Mouse (Mus musculus) lung, postnatal 0 days (tissue): ENCODE data around the gene Fam3b. TPM values are rescaled to one million over a fixed set of nuclear protein-coding genes. Genes with fewer than 3 reads are reported as not detected.

Source experiments
- ATAC-seq: fragments of 200-750 bp; cut with Nextera tagmentation; 2 replicates; pipeline ENCODE4 v1.8.0; 2017; ENCODE audit warnings: moderate library complexity
- DNase-seq: peaks from one replicate; pipeline ENCODE4 v3.0.0-alpha.2; 2016; ENCODE audit warnings: low spot score
- H3K27ac ChIP-seq: fragments of 300-500 bp; sonication (generic); 2 replicates; pipeline ENCODE4 v1.5.1; 2014; ENCODE audit warnings: antibody characterized with exemption, mild to moderate bottlenecking, low read length, mixed read lengths
- H3K27me3 ChIP-seq: fragments of 300-500 bp; sonication (generic); replicated peaks from 2 replicates; pipeline ENCODE4 v1.6.1; 2014; ENCODE audit warnings: low read length, mixed read lengths; ENCODE audit not compliant: insufficient read depth
- H3K36me3 ChIP-seq: fragments of 300-500 bp; sonication (generic); 2 replicates; pipeline ENCODE4 v1.6.1; 2014; ENCODE audit warnings: low read length, mixed read lengths; ENCODE audit not compliant: insufficient read depth
- H3K4me1 ChIP-seq: fragments of 300-500 bp; sonication (generic); 2 replicates; pipeline ENCODE4 v1.6.1; 2014; ENCODE audit warnings: antibody characterized with exemption, low read depth, low read length, mixed read lengths; ENCODE audit not compliant: insufficient read depth
- H3K4me2 ChIP-seq: fragments of 300-500 bp; sonication (generic); replicated peaks from 2 replicates; pipeline ENCODE4 v1.6.1; 2014; ENCODE audit warnings: low read depth, mild to moderate bottlenecking, low read length, moderate library complexity, mixed read lengths
- H3K4me3 ChIP-seq: fragments of 300-500 bp; sonication (generic); 2 replicates; pipeline ENCODE4 v1.5.1; 2014; ENCODE audit warnings: low read depth, low read length
- H3K9ac ChIP-seq: fragments of 300-500 bp; sonication (generic); replicated peaks from 2 replicates; pipeline ENCODE4 v1.6.1; 2014; ENCODE audit warnings: low read depth, mild to moderate bottlenecking
- H3K9me3 ChIP-seq: fragments of 300-500 bp; sonication (generic); 2 replicates; pipeline ENCODE4 v1.6.1; 2016; ENCODE audit warnings: low read length, mixed read lengths
- CTCF ChIP-seq: IDR thresholded peaks from 2 replicates; pipeline ENCODE4 v1.5.1; 2016; ENCODE audit warnings: antibody characterized with exemption, mild to moderate bottlenecking
- EP300 ChIP-seq: IDR thresholded peaks from 2 replicates; pipeline ENCODE4 v1.6.1; 2016; ENCODE audit warnings: antibody characterized with exemption, mild to moderate bottlenecking, control low read depth
- WGBS: fragments of 180-500 bp; shearing (Covaris S2); extraction: QIAGEN DNeasy Blood & Tissue Kit; methylation state at CpG from one replicate; pipeline ENCODE4 v1.1.7; 2014; 5-methylcytosine and 5-hydroxymethylcytosine counted together
- polyA plus RNA-seq: library from polyadenylated mRNA; unstranded; fragments of >200 nt; fragmentation: Nextera tagmentation; extraction: Ambion mirVana; gene quantifications from 2 replicates; pipeline ENCODE4 v1.2.1, GENCODE M21; 2015

Fam3b gene
- polyA plus RNA-seq, 1 experiment from 2014 or later: 0.84 TPM

- Histone ChIP-seq H3K4me2 (no peak overlapping the region), H3K36me3 (no peaks in the 10 kb centered on the region), H3K27me3 (no peaks in the 10 kb centered on the region), H3K4me1 (no peaks in the 10 kb centered on the region), H3K4me3 (no peak overlapping the region), H3K9me3 (no peaks in the 10 kb centered on the region), H3K27ac (no peak overlapping the region), H3K9ac (no peak overlapping the region)
- ATAC-seq (no peak), DNase-seq (no peak)
- WGBS: 59% methylated on average over 2 of the region's 2 CpGs
- no peak for TF ChIP-seq CTCF
- TF ChIP-seq EP300: no peak
These were observed 39.9 kb downstream of the Fam3b start for GRCm38 (mm10) chr16:97474671-97475070.

- no peak overlapping the region for H3K4me3 ChIP-seq
- no peak overlapping the region for H3K9ac ChIP-seq
- H3K4me2 ChIP-seq: no peak overlapping the region
- no peaks in the 10 kb centered on the region for H3K4me1 ChIP-seq
- DNase-seq (no peak), ATAC-seq (no peak)
- TF ChIP-seq CTCF (no peak), EP300 (no peak)
- WGBS: 73% methylated on average over 4 of the region's 4 CpGs
- H3K27me3 ChIP-seq: no peaks in the 10 kb centered on the region
- H3K27ac ChIP-seq: no peak overlapping the region
- no peaks in the 10 kb centered on the region for H3K9me3 ChIP-seq
- no peaks in the 10 kb centered on the region for H3K36me3 ChIP-seq
These were observed 46.4 kb downstream of the Fam3b start for GRCm38 (mm10) chr16:97467993-97468791.

GRCm38 (mm10) chr16:97467472-97467871 lies 47.1 kb downstream of the Fam3b start:
- Histone ChIP-seq H3K9me3 (no peaks in the 10 kb centered on the region), H3K27me3 (no peaks in the 10 kb centered on the region), H3K36me3 (no peaks in the 10 kb centered on the region), H3K9ac (no peak overlapping the region), H3K27ac (no peak overlapping the region), H3K4me1 (no peaks in the 10 kb centered on the region), H3K4me2 (no peak overlapping the region), H3K4me3 (no peak overlapping the region)
- DNase-seq (no peak), ATAC-seq (no peak)
- TF ChIP-seq EP300 (no peak), CTCF (no peak)
- 38% methylated on average over 3 of the region's 3 CpGs for WGBS

DNA sequence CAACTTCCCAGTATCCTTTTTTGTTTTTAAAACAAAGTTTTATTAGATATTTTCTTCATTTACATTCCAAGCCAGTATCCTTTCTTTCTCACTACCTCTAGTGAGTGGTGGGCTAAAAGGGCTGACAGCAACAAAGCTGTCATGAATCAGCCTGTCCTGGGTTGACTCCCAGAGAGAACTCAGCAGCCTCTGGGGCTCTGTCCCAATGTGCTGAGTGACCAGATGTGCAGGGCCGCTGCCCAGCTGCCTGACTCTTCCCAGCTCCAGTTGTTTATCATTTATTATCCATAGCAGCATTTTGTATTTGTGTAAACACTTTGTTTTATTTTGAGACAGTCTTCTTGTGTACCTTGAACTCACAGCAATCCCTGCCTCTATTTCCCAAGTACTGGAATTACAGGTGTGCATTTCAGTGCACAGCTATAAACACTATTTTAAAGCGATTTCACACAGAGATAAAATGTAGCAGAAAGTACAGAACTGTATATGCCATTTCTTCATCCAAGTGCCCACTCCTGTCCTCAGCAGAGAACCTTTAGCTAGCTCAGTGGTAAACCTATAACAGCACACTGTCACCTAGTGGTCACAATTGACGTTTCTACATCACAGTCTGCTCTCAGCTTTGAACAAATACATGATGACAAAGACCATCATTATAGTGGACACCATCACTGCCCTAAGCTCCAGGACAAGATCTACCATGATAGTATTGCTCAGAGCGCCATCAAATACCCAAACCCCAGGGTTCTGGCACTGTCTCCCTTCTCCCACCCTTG lies 48.2 kb downstream of the Fam3b start:
- no peak overlapping the region for H3K4me3 ChIP-seq
- TF ChIP-seq CTCF: peak; percentile 77
- no peak for TF ChIP-seq EP300
- H3K9me3 ChIP-seq: no peaks in the 10 kb centered on the region
- no peak overlapping the region for H3K4me2 ChIP-seq
- H3K9ac ChIP-seq: no peak overlapping the region
- H3K36me3 ChIP-seq: no peaks in the 10 kb centered on the region
- no peak overlapping the region for H3K27ac ChIP-seq
- ATAC-seq: no peak
- no peaks in the 10 kb centered on the region for H3K27me3 ChIP-seq
- peak; percentile 37 for DNase-seq
- H3K4me1 ChIP-seq: no peaks in the 10 kb centered on the region
- WGBS: 44% methylated on average over 4 of the region's 4 CpGs

DNA sequence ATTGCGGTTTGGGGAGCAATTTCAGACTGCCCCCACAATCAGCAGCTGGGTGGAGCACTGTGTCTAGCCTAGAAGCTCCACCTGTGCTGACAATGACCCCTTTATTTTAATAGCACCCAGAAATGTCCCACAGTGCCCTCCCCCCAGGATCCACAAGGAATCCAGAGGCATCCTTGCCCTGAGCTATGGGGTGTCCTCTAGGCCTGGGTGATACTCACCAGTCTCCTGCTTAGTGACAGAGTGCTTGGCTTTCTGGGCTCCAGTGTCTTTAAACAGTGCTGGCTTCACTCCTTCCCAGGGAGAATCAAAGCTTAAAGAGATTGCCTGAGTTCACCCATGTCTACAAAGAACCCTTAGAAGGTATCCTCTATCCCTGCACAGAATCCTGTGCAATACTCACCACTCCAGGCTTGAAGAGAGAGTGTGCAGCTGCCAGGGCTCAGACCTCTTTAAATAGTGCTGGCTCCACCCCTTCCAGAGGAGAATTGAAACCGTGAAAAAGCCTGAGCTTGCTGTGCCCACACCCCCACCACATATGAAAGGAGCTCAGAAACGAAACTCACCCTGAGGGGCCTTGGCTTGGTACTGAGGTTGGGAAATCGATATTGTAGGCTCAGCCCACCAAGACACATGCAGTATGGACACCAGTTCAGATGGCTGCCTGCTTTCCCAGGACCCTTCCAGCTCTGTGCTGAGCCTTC lies 52.0 kb downstream of the Fam3b start, which contains the start of gene Mx1:
Mx1 (minus strand) TSS at position 427 of the 701 bp plus-strand sequence.
- DNase-seq (peak; percentile 52), ATAC-seq (peak; percentile 78)
- H3K4me1 ChIP-seq: no peaks in the 10 kb centered on the region
- WGBS: 26% methylated on average over 4 of the region's 4 CpGs
- no peak within 1 kb of the TSS for H3K9ac ChIP-seq
- no peaks in the 10 kb centered on the region for H3K36me3 ChIP-seq
- no peaks in the 10 kb centered on the region for H3K9me3 ChIP-seq
- no peaks in the 10 kb centered on the region for H3K27me3 ChIP-seq
- TF ChIP-seq CTCF (no peak), EP300 (no peak)
- no peak within 1 kb of the TSS for H3K27ac ChIP-seq
- no peak within 1 kb of the TSS for H3K4me3 ChIP-seq
- H3K4me2 ChIP-seq: no peak within 1 kb of the TSS

DNA sequence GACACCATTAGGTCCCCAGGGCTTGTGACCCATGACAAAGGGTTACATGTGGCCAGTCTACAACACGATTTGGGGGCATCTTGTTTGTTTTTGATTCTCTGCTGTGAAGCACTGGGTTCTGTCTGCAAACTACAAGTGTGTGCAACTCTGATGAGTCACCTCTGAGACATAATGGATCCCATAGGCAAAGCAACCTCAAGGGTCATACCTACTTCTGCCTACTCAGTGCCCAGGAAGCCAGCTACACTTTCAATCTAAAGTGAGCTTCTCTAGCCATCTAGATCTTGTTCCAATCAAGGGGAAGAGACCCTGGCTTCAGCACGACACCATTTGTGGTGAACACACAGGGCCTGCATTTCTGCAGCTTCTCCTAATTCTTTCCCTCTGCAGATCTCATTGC lies 53.3 kb downstream of the Fam3b start:
- ATAC-seq: no peak
- 64% methylated on average over 2 of the region's 2 CpGs for WGBS
- Histone ChIP-seq H3K4me3 (no peak overlapping the region), H3K4me1 (no peaks in the 10 kb centered on the region), H3K4me2 (no peak overlapping the region), H3K27ac (no peak overlapping the region), H3K9me3 (no peaks in the 10 kb centered on the region), H3K9ac (no peak overlapping the region), H3K27me3 (no peaks in the 10 kb centered on the region), H3K36me3 (no peaks in the 10 kb centered on the region)
- TF ChIP-seq EP300 (no peak), CTCF (no peak)
- DNase-seq: no peak
